Mouse (Mus musculus): ENCODE data around the gene Hibch.

Gene Hibch

DNA sequence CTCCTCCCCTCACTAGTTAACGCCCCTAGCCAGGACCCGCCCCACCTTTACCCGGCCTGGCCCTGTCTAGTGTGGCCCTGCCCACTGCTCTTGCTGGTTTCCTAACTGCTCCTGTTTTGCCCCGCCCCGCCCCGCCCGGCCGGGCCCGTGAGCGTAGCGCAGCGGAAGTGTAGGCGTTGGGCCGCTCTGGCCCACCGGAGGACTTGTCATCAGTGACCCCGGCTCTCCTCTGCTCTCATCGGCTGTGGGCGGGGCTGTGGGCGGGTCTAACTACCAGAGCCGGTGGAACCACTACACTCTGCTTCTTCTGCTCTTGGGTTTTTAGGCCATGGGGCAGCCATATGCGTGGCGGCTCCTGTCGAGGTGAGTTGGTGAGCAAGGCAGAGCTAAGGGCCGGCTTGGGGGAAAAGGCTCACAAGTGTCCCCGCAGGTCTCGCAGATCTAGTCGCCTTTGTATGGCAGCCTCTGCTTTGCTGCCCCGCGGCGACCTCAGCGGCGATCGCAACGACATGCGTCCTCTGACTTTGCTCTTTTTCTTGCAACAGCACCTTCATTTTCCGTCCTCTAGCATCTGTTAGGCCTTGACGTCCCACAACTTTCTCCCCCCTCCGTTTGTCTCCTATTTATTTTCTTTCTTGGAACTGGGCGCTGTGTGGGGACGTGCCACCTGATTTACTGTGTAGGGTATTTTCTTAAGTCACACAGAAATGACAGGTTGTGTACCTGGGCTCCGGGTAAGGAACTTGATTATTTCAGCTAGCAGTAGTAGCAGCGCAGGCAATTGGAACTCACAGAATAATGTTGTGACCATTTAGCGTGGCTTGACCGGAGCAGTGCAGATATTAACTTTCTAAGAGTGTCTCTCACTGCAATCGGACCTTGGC lies at the start of gene Hibch:
Gene Hibch (plus strand): TSS at position 148 of the 884 bp plus-strand sequence.
- peak; percentile 96 for DNase-seq (ENCODE audit: low spot score)

DNA sequence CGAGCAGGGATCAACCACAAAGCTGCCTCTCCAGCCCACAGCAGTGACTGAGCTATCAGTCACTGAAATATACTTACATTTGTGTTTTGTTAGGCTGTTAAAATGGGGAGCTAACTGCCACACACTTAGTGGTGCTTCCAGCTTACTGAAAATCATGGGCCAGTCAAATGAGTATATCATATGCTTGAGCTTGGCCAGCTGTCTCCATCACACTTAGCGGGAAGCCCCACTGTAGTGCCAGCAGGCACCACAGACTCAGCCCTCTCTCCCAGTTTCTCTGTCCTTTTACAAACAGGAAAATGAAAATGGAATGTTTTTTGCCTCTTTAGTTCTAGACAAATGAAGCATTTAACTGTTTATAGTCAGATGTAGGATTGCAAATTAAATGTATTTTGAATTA lies 48.8 kb upstream of the Hibch start:
- DNase-seq (ENCODE audit: low spot score), result no peak

DNA sequence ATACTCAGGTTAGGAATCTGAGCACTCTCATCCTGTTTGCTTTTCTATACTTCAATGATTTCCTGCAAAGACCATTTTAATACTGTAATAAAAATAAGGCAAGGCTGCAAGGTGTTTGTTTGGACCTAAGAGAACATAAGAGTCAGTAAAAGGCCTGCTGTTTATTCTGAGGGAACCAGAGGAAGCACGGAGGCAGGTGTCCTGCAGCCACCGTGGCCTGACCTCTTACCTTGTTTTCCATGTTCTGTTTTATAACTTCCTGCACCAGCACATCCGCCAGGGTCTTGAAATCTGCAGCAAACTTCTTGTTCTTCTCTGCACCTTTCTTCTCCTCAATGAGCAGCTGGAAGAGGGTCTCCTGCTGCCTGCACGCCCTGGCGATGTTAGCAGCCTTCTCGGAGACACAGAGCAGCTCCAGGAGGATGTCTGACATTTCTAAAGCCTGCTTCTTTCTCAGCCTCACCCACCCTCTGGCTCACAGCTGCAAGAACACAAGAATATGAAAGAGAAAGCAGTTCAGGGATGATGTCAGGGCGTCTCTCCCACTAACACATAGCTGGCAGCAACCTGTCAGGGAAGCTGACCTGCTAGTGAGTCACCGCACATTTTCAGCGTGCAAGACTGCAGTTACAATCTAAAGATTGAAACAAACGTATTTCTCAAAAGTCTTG lies 45.5 kb upstream of the Hibch start:
- DNase-seq (ENCODE audit: low spot score), result peak; percentile 69

DNA sequence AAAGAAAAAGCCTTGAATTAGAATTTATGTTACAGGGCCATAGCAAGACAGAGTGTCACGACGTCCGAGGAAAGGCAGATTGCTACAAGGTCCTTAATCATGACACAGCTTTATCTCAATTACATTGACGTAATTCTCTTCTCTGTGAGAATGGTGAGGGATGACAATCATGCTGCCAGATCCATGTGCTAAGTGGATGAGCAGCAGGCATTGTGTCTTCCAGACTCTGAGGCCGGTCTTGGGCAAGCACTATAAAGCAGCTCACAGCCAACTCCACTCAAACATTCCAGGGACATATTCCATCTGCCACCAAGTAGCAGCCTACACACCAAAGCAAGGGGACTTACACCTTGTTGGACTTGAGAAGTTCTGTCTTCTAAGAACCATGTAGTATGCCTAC lies 45.0 kb upstream of the Hibch start:
- DNase-seq (ENCODE audit: low spot score), result peak; percentile 72

DNA sequence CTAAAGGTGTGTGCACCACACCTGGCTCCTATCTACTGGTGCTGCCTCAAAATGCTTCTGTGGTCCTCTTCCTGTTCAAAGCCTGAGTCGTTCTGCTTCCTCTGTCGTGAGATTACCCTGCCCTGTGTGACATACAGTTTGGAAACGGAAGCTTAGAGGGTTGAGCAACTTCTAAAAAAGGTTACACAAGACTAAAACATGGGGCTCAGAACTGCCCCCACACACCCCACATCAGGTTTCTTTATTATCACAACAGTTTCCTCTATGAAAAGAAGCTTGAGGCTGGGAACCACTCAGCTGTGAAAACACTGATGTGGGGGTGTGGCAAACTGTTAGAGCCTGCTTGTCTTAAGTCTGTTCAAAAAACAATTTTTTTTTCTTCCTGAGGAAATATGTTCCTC lies 44.4 kb upstream of the Hibch start:
- DNase-seq (ENCODE audit: low spot score), result no peak

DNA sequence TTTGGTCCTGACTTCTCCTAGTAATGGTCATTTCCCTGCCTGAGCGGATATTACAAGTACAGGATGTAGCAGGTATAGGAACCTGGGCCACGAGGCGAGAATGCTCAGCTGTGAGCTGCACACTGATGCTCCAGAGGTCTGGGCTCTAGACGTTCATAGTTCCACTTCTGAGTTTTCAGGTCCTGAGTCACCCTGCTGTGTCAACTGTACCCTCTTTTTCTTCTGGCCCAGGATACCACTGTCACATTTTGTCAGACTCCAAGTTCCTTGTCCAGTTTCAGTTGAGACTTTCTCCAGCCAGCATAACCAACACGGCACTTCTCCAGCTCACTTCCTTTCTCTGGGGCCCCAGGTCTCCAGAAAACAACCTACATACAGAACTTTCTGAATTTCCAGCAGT lies 43.1 kb upstream of the Hibch start:
- no peak for DNase-seq (ENCODE audit: low spot score)

DNA sequence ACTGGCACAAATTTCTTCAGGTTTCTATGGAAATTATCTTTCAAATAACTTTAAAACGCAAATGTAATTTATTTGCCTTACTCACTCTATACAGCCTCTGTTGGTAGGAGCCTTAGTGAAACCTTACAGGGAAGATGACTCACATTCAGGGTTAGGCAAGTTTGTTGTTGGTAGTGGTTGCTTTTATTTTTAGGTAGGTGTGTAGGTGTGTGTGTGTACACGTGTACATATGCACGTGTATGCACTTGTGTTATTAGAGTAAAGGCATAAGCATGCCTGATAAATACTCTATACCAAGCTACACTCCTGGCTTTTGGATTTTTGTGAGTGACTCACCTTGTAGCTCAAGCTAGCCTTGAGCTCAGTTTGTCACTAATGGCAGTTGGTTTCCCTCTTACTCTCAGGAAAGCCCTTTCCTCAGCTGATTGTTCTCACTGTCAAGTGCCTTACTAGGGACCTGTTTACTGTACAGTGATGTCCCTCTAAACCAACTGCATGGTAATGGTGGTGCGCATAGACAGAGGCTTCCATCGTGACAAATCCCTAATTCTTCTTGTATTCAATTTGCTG lies 42.2 kb upstream of the Hibch start:
- DNase-seq (ENCODE audit: low spot score), result no peak

DNA sequence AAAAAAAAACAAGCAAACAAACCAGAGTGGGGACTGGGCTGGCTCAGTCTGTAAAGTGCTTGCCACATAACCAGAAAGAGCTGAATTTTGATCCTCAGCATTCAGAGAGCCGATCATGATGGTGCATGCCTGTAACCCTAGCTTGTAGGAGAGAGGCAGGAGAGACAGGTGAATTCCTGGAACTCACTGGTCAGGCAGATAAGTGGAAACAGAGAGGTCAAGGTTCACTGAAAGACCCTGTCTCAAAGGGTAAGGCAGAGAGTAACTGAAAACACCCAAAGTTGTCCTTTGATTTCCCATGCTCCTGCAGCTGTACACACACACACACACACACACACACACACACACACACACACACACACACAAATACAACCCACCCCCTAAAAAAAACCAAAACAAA lies 39.7 kb upstream of the Hibch start:
- no peak for DNase-seq (ENCODE audit: low spot score)

DNA sequence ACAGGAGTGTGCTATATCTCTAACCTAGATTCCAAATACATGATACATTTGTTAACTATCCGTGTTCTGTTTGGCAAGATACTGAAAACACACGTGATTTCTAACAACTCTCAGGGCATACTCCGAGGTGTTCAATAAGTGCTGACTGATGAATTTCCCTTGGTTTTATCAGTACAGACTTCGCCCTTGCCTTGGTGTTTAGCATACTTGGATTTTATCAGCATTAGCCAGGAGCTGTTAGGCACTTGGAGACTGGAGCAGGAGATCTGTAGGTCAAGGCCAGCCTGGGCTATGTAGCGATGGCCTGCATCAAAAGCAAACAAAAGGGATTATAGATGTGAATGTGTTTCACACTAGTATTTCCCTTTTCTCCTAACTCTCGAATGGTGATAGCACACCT lies 36.3 kb upstream of the Hibch start:
- no peak for DNase-seq (ENCODE audit: low spot score)

DNA sequence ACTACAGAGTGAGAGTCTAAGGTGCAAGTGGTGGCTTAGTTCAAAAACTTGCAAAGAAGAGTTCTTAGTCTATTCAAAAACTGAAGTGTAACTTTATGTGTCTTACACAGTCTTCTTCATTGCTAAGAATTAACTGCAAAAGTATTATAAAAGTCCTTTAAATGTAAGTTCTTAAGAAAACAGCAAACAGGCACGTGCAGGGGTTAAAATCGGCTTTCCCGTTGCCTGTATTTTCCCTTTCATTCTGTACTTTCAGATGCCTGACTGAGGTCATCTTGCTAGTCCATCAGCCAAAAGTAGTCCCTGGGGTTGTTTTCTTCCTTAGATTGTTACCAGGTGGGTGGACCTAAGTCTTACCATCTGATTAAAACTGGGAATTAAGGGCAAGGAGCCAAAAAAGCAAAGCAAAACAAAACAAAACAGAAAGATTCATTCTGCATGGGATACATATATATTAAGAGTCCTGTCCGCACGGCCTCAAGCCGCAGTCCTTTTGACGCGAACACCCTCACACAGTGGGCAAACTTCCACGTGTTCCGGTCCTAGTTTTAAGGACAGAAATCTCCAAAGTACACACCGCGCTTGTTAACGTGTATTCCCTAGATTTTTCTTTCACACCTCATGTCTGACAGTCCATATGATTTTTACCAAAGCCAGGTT lies 28.4 kb upstream of the Hibch start:
- DNase-seq (ENCODE audit: low spot score), result peak; percentile 44

DNA sequence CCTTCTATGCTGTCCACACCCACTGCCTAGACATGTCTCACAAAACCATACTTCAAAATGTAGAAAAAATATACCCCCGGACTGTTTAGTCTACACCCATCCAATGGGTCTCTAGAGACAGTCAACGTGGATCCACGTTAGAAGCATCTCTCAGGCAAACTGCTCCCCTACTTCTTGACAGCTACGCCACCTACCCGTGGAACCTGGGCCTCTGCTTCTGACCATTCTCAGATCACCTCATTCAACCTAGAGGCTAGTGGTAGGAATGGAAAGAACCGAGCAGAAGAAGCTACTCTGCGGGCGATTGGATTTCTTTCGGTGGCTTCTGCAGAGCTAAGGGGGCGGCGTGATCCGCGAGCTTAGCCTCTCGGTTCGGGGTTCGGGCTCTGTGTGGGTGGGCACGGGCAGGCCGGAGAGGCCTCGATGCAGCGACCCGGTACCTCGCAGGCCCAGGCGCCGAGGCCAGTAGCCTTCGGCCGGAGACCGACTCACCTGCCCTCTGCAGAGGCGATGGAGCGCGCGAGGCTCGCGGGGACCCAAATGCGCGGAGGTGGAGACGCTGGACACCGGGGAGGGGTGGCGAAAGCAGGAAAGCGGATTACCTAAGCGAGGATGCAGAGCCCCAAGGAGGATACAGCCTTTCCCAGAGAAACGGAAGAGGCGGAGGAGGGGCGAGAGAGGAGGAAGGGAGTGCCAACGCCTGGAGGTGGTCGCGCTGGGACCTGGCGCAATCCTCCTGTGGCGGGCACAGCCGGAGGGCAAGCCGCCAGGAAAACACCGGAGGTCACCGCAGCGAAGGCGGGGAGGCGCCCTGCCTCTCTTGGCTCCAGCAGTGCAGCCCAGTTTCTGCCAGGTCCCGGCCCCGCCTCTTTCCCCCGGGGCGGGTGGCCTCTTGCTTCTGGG lies 27.6 kb upstream of the Hibch start, which contains the start of gene Inpp1:
Gene Inpp1 (minus strand): TSS at position 779 of the 903 bp plus-strand sequence.
- DNase-seq (ENCODE audit: low spot score), result peak; percentile 81

DNA sequence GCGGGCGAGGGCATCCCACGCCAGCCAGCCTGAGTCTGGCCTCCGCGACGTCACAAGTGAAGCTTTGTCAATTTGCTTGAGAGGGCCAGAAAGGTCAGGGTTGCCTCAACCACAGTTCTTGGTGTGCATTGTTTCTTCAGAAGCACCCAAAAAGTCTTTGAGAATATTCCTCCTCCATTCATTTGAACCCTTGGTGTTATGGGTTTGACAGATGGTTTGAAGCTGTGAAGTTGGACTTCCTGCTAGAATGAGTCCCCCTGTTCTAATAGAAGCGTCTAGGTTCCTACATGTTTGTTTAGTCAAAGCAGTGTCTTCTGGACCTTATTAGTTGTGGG lies 26.9 kb upstream of the Hibch start:
- no peak for DNase-seq (ENCODE audit: low spot score)

DNA sequence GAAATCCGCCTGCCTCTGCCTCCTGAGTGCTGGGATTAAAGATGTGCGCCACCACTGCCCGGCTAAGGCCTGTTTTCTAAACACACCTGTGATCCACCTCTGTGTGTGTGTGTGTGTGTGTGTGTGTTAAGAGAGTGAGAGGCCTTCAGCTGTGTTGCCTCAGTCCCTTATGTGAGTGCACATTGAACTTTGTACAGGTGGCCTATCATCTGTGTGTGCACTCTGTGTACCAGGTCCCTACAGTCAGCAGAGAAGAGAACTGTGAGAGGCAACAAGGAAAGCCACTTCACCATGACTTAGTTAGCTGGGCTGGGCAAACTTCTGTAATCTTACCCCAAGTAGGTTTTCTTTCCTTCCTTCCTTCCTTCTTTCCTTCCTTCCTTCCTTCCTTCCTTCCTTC lies 5.6 kb upstream of the Hibch start:
- DNase-seq (ENCODE audit: low spot score), result no peak

DNA sequence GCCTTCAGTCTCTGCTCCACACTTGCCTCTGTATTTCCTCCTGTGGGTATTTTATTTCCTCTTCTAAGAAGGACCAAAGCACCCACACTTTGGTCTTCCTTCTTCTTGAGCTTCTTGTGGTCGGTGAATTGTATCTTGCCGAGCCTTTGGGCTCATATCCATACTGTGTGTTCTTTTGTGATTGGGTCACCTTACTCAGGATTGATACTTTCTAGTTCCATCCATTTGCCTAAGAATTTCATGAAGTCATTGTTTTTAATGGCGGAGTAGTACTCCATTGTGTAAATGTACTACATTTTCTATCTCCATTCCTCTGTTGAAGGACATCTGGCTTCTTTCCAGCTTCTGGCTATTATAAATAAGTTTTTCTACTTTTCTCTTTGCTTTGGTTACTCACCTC lies 375 bp upstream of the Hibch start:
- DNase-seq (ENCODE audit: low spot score), result no peak

DNA sequence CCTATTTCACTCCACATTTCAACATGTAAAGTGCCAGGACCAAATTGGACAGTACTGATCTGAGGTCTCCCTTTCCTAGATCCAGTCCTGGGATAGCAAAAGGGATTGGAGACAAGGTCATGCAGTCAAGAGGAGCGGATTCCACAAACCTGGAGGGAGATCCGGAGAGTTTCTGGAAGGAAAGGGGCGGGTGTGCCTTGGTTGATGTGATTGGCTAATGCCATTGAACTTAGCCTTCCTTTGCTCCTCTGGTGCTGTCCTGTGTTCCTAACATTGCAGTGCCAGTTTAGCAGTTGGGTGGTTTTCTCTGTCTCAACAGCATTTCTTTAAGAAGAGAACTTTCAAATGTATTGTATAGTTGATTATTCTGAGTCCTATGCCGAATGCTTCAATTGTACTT lies 1.8 kb downstream of the Hibch start:
- DNase-seq (ENCODE audit: low spot score), result no peak

DNA sequence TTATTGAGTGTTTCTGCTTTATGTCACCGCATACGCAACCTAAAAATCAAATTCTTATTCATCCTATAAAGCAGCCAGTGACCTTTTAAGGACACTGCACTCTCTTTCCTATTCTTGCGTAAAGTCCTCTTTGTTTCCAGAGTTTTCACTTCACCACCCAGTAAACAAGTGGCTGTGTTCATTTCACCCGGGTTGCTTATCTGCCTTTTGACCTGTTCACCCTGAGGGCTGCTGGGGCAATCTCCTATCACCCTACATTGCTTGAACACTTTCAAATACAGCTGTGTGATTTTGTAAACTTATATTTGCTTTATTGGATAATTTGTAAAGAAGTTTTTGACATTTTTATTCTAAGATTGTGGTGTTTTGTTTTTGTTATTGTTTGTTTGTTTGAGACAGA lies 4.7 kb downstream of the Hibch start:
- no peak for DNase-seq (ENCODE audit: low spot score)

DNA sequence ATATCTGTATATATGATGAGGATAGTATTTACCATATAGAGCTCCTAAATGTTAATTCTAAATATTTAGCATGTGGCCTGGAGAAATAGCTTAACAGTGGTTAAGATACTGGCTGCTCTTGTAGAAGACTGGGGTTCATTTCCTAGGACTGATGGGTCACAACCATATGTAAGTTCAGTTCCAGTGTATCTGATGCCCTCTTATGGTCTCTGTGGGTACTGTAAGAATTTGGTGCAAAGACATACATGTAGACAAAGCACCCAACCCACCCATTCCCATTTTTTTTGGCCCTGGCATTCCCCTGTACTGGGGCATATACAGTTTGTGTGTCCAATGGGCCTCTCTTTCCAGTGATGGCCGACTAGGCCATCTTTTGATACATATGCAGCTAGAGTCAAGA lies 9.3 kb downstream of the Hibch start:
- peak; percentile 65 for DNase-seq (ENCODE audit: low spot score)

DNA sequence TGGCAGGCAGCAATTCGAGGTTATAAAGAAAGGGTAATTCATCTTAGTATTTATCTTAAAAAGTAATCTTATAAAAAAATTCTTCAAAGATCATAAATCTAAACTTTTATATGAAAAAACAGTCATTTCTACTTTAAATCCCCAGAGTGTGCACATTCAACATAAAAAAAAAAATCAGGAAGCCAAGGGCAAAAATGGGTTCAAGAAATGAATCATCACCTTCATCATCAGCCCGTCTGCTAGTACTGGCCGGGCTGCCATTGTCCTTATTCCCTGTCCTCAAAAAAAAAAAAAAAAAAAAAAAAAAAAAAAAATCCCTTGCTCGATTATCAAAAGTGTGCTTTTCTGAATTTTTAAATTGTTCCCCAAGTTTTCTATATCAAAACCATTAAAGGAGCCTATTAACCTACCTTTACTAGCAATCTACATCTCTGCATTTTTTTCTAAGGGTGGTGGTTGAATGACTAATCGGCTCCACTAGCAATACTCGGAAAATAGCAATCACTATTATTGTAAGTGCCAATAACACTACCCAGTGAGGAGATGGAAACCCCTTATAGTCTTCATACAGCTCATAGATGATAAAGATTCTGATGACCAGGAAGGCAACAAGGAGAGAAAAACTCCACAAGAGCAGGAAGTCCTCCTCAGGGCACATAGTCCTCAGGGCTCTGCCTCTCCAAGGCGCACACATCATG lies 11.3 kb downstream of the Hibch start:
- DNase-seq (ENCODE audit: low spot score), result no peak

DNA sequence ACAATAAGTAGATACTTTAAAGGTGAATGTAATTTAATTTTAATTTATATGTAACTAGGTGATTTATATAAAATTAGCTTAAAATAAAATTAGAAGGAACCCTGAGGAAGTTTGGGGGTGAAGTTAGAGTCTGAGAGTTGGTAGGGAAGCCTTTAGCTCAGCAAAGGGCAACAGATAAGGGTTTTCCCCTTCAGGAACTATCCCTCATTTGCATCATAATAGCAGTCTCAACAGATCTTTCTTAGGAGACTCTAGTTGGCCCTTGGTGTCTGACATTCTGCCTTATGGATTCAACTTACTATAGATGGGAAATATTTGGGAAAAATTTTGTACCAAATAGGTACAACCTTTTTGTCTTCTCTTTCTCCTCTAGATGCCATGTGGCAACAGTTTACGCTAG lies 19.5 kb downstream of the Hibch start:
- no peak for DNase-seq (ENCODE audit: low spot score)

DNA sequence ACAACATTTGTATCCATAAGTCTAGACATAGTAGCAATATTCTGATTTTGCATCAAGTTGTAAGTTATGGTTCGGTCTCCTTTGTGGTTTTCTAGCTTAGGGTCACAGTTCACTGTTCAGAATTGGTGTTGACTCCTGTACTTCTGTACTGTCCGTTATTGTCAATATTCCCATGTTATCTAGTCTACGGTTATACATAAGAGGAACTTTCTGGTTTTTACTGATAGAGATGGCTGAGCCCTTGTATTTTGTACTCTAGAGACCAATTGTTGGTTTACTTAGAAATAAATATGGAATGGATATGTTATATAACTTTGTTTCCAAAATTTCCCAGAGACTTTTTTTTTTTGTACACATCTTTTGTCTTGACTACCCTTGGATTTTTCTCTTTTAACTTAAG lies 21.3 kb downstream of the Hibch start:
- no peak for DNase-seq (ENCODE audit: low spot score)

DNA sequence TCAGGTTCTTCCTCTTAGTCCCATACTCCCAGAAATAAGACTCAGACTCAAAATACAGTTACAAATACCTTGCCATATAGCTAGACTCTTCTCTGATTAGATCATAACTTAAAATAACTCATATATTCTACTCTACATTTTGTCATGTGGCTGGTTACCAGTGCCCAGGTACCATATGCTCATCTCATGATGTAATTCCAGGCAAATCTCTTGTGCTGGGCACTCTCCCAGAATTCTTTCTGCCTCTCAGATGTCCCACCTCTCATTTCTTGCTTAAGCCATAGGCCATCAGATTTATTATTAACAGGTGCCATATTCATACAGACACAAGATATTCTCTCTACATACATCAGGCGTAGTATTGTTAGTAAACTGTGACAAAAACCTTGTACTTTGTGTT lies 23.1 kb downstream of the Hibch start:
- no peak for DNase-seq (ENCODE audit: low spot score)
